Mouse (Mus musculus): Measurements from ENCODE around the gene Lelp1. TPM values are rescaled to one million over a fixed set of nuclear protein-coding genes. Genes with fewer than 3 reads are reported as not detected.

The Lelp1 gene
- total RNA-seq (2021) = not detected
- long read RNA-seq, experiment 1 = 0 reads
- long read RNA-seq, experiment 2 = 0 reads

DNA sequence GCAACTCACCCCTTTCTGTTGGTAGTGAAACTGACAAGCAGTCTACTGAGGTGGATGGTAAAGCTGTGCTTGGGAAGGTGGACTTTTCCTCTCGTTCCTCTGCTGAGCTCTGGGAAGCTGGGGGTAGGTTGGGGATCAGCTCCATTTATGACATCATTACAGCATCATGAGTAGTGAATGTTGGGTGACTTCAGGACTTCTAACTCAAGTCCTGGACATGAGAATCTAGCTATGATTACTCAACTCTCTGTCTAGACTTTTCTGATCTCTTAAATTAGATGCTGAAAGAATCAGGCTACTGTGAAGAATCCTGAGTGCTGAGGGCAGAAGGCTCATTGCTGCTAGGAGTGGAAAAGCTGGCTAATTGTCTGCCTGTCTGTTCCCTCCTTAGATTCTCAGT is at the start of gene Lelp1:
Gene Lelp1, minus strand, starts transcription at position 101 of the 400 bp plus-strand sequence.
- DNase-seq = no peak
- intact Hi-C loops (cut with DNase I) = no loop called here

DNA sequence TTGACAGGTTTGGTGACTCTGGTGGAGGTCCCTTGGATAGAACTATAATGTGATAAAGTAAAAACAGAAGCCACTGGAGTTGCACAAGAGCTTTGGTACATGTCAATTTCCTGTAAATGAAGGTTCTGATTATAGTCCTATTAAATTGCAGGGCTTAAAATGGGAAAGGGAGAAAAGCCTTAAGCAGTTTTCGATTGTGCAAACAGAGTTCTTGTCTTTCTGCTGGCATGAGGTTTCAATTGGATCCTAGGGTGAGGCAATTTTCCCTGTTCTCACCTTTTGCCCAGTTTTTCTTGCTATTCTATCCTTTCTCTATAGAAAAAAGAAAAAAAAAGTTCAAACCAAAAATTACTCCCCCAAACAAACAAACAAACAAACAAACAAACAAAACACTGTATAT is 34.3 kb upstream of the Lelp1 start:
- intact Hi-C loops (cut with DNase I) = no loop called here

DNA sequence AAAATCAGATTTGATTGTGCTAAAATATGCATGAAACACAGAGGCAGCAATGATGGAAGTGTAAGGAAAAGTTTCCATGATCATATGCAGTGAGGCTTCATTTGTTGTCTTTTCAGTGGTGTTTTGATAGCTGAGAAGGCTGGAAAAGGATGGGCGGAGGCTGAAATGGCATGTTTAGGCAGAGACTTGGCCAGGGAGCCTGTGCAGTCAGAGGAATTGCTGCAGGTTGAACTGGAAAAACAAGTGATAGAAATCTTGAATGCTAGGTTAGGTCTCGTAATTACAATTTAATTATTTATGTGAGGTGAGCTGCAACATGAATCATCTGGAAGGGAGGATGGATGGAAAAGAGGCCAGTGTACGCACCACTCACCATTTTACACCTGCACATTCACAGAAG is 27.3 kb upstream of the Lelp1 start:
- no peak for DNase-seq
- intact Hi-C loops (cut with DNase I) = no loop called here

More for the DNA sequence above, 34.3 kb upstream of the Lelp1 start:
- DNase-seq = no peak

DNA sequence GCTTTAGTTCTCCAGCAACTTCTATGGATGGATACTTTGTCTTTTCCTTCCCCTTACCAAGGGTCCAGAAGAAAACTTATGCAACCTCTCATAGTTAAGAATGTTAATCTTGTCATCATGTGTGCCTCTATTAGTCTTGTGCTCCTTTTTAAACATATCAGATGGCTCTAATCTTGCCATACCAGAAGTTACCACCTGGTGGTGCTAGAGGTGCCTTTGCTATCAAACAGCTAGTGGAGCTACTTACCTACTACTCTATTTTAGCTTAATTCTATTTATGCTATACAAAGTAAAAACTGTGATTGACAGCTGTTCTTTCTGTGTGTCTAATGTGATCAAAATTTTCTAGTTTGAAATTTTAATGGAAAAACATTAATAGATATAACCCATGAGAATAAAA is 10.8 kb upstream of the Lelp1 start:
- DNase-seq = no peak
- intact Hi-C loops (cut with DNase I) = no loop called here

GRCm38 (mm10) chr3:92150631-92151277 is 8.2 kb upstream of the Lelp1 start:
- intact Hi-C loops (cut with DNase I) = no loop called here
- no peak for DNase-seq

GRCm38 (mm10) chr3:92147913-92148312 is 5.4 kb upstream of the Lelp1 start:
- intact Hi-C loops (cut with DNase I) = no loop called here
- no peak for DNase-seq

DNA sequence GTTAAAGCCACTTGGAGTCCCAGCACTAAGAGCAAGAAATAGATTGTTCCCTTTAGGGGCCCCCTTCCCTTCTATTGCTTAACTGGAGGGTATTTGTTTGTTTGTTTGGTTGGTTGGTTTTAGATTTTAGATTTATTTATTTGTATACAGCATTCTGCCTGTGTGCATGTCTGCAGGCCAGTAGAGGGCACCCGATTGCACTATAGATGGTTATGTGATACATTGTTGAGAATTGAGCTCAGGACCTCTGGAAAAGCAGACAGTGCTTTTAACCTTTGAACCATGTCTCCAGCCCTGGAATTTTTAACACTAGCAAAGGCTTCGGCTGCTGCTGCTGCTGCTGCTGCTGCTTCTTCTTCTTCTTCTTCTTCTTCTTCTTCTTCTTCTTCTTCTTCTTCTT is 4.9 kb upstream of the Lelp1 start:
- DNase-seq = no peak
- intact Hi-C loops (cut with DNase I) = no loop called here

DNA sequence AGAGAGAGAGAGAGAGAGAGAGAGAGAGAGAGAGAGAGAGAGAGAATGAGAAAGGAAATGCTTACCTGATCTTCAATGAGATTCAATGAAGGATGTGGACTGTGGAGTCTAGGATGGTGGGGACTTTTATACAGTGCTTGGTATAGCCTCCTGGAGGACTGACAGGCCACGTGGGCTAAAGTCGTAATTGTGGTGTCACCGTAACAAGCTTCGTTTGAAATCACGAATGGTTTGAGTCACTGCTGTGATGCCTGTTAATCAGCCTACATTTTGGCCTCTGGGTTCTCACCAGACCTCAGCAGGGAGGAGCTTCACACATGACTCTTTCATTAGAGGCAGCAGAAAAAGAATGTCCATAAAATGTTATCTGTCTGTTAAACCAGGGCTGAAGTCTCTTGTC is 18.7 kb downstream of the Lelp1 start, which contains the start of gene Prr9:
Gene Prr9, minus strand, starts transcription at position 101 of the 400 bp plus-strand sequence.
- DNase-seq = no peak
- intact Hi-C loops (cut with DNase I) = no loop called here

- no peak for DNase-seq
- intact Hi-C loops (cut with DNase I) = no loop called here
Observed at GRCm38 (mm10) chr3:92120902-92121301, 21.6 kb downstream of the Lelp1 start.

GRCm38 (mm10) chr3:92117930-92118329 is 24.6 kb downstream of the Lelp1 start:
- intact Hi-C loops (cut with DNase I) = no loop called here
- no peak for DNase-seq

- intact Hi-C loops (cut with DNase I) = no loop called here
Observed at GRCm38 (mm10) chr3:92111526-92111925, 31.0 kb downstream of the Lelp1 start.

GRCm38 (mm10) chr3:92110790-92111189 is 31.8 kb downstream of the Lelp1 start:
- no peak for DNase-seq
- intact Hi-C loops (cut with DNase I) = no loop called here

More at GRCm38 (mm10) chr3:92111526-92111925, 31.0 kb downstream of the Lelp1 start:
- no peak for DNase-seq

DNA sequence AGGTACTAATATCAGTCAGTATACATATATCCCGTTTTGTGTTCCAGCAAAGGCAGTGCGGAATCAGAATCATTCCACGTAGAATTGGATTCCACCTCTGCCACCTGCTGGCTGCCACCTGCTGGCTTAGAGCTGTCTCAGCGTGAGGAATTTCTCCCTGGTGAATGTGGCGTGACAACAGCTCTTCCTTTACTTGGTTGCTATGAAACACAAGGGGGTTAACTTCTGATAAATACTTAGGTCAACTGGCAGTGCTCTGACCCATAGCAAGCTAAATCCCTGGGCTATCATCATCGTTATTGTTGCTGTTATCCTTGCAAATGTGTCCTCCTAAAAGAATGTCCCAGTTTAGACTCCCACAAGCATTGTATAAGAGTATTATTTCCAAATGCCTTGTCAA is 36.0 kb downstream of the Lelp1 start:
- DNase-seq = no peak

More for the DNA sequence above, 36.0 kb downstream of the Lelp1 start:
- intact Hi-C loops (cut with DNase I) = no loop called here

Other genes with a start within 250 kb of the Lelp1 start
- gene Pglyrp3, start 128.2 kb downstream of the Lelp1 start, total RNA-seq (2021) = not detected
- not detected for gene Lor, start 59.6 kb downstream of the Lelp1 start, total RNA-seq (2021)
- gene Prr9, start 18.8 kb downstream of the Lelp1 start, total RNA-seq (2021) = not detected
- gene Sprr2a1, start 73.1 kb upstream of the Lelp1 start, total RNA-seq (2021) = not detected
- gene Sprr2a2, start 73.2 kb upstream of the Lelp1 start, total RNA-seq (2021) = not detected
- gene Sprr2a3, start 142.7 kb upstream of the Lelp1 start, total RNA-seq (2021) = not detected
- not detected for gene Sprr2b, start 173.9 kb upstream of the Lelp1 start, total RNA-seq (2021)
- not detected for gene Sprr2d, start 196.4 kb upstream of the Lelp1 start, total RNA-seq (2021)
- not detected for gene Sprr2e, start 209.4 kb upstream of the Lelp1 start, total RNA-seq (2021)
- gene Sprr2f, start 222.4 kb upstream of the Lelp1 start, total RNA-seq (2021) = not detected
- not detected for gene Sprr2h, start 242.9 kb upstream of the Lelp1 start, total RNA-seq (2021)